8 mouse cellular contexts compared by ENCODE assay signal in the genomic region with DNA sequence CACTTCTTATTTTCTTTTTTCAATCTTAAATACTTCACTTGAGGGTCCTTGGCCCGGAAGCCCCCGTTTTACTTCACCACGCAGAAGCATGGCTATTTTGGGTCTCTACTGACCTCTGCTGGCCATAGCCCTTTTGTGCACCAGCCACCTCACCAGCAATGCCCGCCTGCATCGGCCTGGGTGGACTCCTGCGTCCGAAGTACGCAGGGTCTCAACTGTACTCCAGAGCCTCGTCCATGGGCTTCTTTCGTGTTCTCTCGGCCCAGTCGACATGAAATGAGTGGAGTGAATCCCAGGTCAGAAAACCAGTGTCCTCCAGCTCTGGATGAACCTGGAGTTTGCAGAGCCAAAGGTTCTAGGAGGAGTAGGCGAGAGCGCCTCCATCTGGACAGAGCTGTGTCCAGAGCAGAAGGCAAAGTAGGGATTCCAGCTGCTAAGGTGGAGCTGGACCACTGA. TPM values are rescaled to one million over a fixed set of nuclear protein-coding genes. Genes with fewer than 3 reads are reported as not detected.
DNase-seq lines count a peak whose midpoint lies in the region; ATAC-seq and TF ChIP-seq lines count a peak whose summit lies in the region.

No protein-coding gene starts in this region.

- no peaks in the 10 kb centered on the region for H3K4me1 ChIP-seq in bone marrow, adult 2 months (ENCODE audit: control insufficient read depth, insufficient read depth, low read length)
- no peaks in the 10 kb centered on the region for H3K4me1 ChIP-seq in embryonic fibroblast, embryonic 13.5 days (ENCODE audit: control insufficient read depth, insufficient read depth, low read length)
- H3K4me1 ChIP-seq in heart, embryonic 11.5 days (ENCODE audit: control insufficient read depth, insufficient read depth, low read length): no peaks in the 10 kb centered on the region
- no peaks in the 10 kb centered on the region for H3K4me1 ChIP-seq in kidney, embryonic 14.5 days (ENCODE audit: control insufficient read depth, insufficient read depth, low read length)
- no peaks in the 10 kb centered on the region for H3K4me1 ChIP-seq in limb, embryonic 15.5 days
- no peaks in the 10 kb centered on the region for H3K4me1 ChIP-seq in midbrain, postnatal 0 days (ENCODE audit: insufficient read depth, low read length)

- no peak overlapping the region for H3K4me3 ChIP-seq in bone marrow, adult 2 months (replicated peaks; ENCODE audit: control insufficient read depth, low read depth, low read length)
- peak overlapping the region; percentile 13; the same call in 1 of the 2 replicates for H3K4me3 ChIP-seq in embryonic fibroblast, embryonic 13.5 days (ENCODE audit: insufficient read depth, low read length)
- peak overlapping the region; percentile 32 for H3K4me3 ChIP-seq in heart, embryonic 11.5 days (ENCODE audit: low read depth, low read length)
- H3K4me3 ChIP-seq in kidney, embryonic 14.5 days (ENCODE audit: low read length): peak overlapping the region; percentile 30
- peak overlapping the region; percentile 38 for H3K4me3 ChIP-seq in limb, embryonic 15.5 days
- H3K4me3 ChIP-seq in midbrain, postnatal 0 days (ENCODE audit: low read depth, low read length): 0 out of 2 replicates have a peak overlapping the region, but pooled peaks have one; percentile 5

- 5% methylated on average over 14 of the region's 14 CpGs for WGBS in bone marrow, adult 2 months
- 2% methylated on average over 14 of the region's 14 CpGs for WGBS in heart, embryonic 11.5 days (ENCODE audit: insufficient replicate concordance)
- 2% methylated on average over 14 of the region's 14 CpGs for WGBS in kidney, embryonic 14.5 days
- WGBS in limb, embryonic 15.5 days: 1% methylated on average over 14 of the region's 14 CpGs
- WGBS in midbrain, postnatal 0 days: 1% methylated on average over 14 of the region's 14 CpGs

- 0 out of 2 replicates have a peak, but pooled peaks have one; percentile 49 for ATAC-seq in heart, embryonic 11.5 days (replicated peaks; ENCODE audit: insufficient number of reproducible peaks, low FRiP score, low TSS enrichment)
- ATAC-seq in kidney, embryonic 14.5 days (ENCODE audit: low FRiP score, low TSS enrichment): peak; percentile 87
- no peak for ATAC-seq in limb, embryonic 15.5 days (ENCODE audit: insufficient number of reproducible peaks, low FRiP score, low TSS enrichment, low read depth)
- ATAC-seq in midbrain, postnatal 0 days (ENCODE audit: low FRiP score): peak; percentile 56; the same call in 1 of the 2 replicates

- TF ChIP-seq CTCF in bone marrow, adult 2 months (IDR thresholded peaks at IDR 0.05; ENCODE audit: control insufficient read depth, insufficient read depth, low read length): peak; percentile 81
- TF ChIP-seq CTCF in embryonic fibroblast, embryonic 13.5 days (IDR thresholded peaks at IDR 0.05; ENCODE audit: borderline replicate concordance, insufficient read depth, low read length): peak; percentile 78; the same call in 1 of the 2 replicates
- TF ChIP-seq CTCF in midbrain, postnatal 0 days (IDR thresholded peaks at IDR 0.05): peak; percentile 86

- peak; percentile 58 to 60 for DNase-seq in B cell, adult 2 months
- peak; percentile 73 for DNase-seq in midbrain, postnatal 0 days (ENCODE audit: low spot score)
- peak; percentile 37 to 64 for DNase-seq in spleen, postnatal 14 days (ENCODE audit: low spot score in 2 of 2)

- H3K4me2 ChIP-seq in heart, embryonic 11.5 days: peak overlapping the region; percentile 69
- peak overlapping the region; percentile 48 for H3K4me2 ChIP-seq in kidney, embryonic 14.5 days (replicated peaks; ENCODE audit: low read depth, low read length)
- peak overlapping the region; percentile 55 for H3K4me2 ChIP-seq in limb, embryonic 15.5 days
- peak overlapping the region; percentile 43 for H3K4me2 ChIP-seq in midbrain, postnatal 0 days (ENCODE audit: low read depth, low read length, poor library complexity, severe bottlenecking)

- H3K36me3 ChIP-seq in heart, embryonic 11.5 days (ENCODE audit: control insufficient read depth, insufficient read depth, low read length): no peaks in the 10 kb centered on the region
- H3K36me3 ChIP-seq in kidney, embryonic 14.5 days (ENCODE audit: control insufficient read depth, insufficient read depth, low read length): no peaks in the 10 kb centered on the region
- H3K36me3 ChIP-seq in limb, embryonic 15.5 days: no peaks in the 10 kb centered on the region
- no peaks in the 10 kb centered on the region for H3K36me3 ChIP-seq in midbrain, postnatal 0 days (ENCODE audit: insufficient read depth, low read length)

- TF ChIP-seq POLR2A in bone marrow, adult 2 months (IDR thresholded peaks at IDR 0.05; ENCODE audit: borderline replicate concordance, control insufficient read depth, low read depth, low read length): no peak
- no peak for TF ChIP-seq POLR2A in embryonic fibroblast, embryonic 13.5 days (IDR thresholded peaks at IDR 0.05; ENCODE audit: low read depth, low read length)

- no peaks in the 10 kb centered on the region; the same call in 1 of the 2 replicates for H3K27me3 ChIP-seq in heart, embryonic 11.5 days (ENCODE audit: control insufficient read depth, insufficient read depth, low read length)
- no peaks in the 10 kb centered on the region for H3K27me3 ChIP-seq in kidney, embryonic 14.5 days (ENCODE audit: control insufficient read depth, insufficient read depth, low read length)
- no peaks in the 10 kb centered on the region for H3K27me3 ChIP-seq in limb, embryonic 15.5 days
- no peaks in the 10 kb centered on the region for H3K27me3 ChIP-seq in midbrain, postnatal 0 days (ENCODE audit: insufficient read depth, low read length)

- H3K9ac ChIP-seq in heart, embryonic 11.5 days (ENCODE audit: low read depth, low read length): peak overlapping the region; percentile 59; the same call in 1 of the 2 replicates
- peak overlapping the region; percentile 48; the same call in 1 of the 2 replicates for H3K9ac ChIP-seq in kidney, embryonic 14.5 days (ENCODE audit: low read depth, low read length)
- H3K9ac ChIP-seq in limb, embryonic 15.5 days: no peak overlapping the region; the same call in 1 of the 2 replicates
- no peak overlapping the region for H3K9ac ChIP-seq in midbrain, postnatal 0 days (replicated peaks; ENCODE audit: low read length, poor library complexity, severe bottlenecking)

- no peak overlapping the region for H3K27ac ChIP-seq in bone marrow, adult 2 months (ENCODE audit: control insufficient read depth, insufficient read depth, low read depth, low read length, poor library complexity)
- no peak overlapping the region for H3K27ac ChIP-seq in embryonic fibroblast, embryonic 13.5 days (ENCODE audit: insufficient read depth, low read length)
- no peak overlapping the region for H3K27ac ChIP-seq in heart, embryonic 11.5 days (ENCODE audit: low read depth, low read length)
- H3K27ac ChIP-seq in kidney, embryonic 14.5 days (ENCODE audit: low read depth, low read length): no peak overlapping the region
- no peak overlapping the region for H3K27ac ChIP-seq in limb, embryonic 15.5 days
- H3K27ac ChIP-seq in midbrain, postnatal 0 days (ENCODE audit: low read depth, low read length): no peak overlapping the region

- no peaks in the 10 kb centered on the region for H3K9me3 ChIP-seq in heart, embryonic 11.5 days (replicated peaks; ENCODE audit: control insufficient read depth, low read length)
- no peaks in the 10 kb centered on the region for H3K9me3 ChIP-seq in kidney, embryonic 14.5 days (ENCODE audit: control insufficient read depth, low read length)
- H3K9me3 ChIP-seq in limb, embryonic 15.5 days: no peaks in the 10 kb centered on the region
- no peaks in the 10 kb centered on the region for H3K9me3 ChIP-seq in midbrain, postnatal 0 days (ENCODE audit: low read length)

RNA-seq across cellular contexts. Expression of gene Acsbg1, which starts 14.9 kb away (rescaled TPM):
- 0.66 TPM in 1 of 2 replicates, not detected in the other for polyA plus RNA-seq in bone marrow, adult 2 months (2011; ENCODE audit: insufficient read depth, insufficient read length, low replicate concordance, missing spikeins)
- polyA plus RNA-seq in embryonic fibroblast, embryonic 13.5 days (2011; ENCODE audit: insufficient read length, low read depth, missing spikeins): 0.55 and 0.56 TPM in 2 replicates
- polyA plus RNA-seq in heart, embryonic 11.5 days (2014; fragmentation: Nextera tagmentation; extraction: Ambion mirVana): 0.24 and 0.36 TPM in 2 replicates
- 2.2 and 3.0 TPM in 2 replicates for polyA plus RNA-seq in kidney, embryonic 14.5 days (2014; fragmentation: Nextera tagmentation; extraction: Ambion mirVana)
- 5.3 and 6.0 TPM in 2 replicates for polyA plus RNA-seq in limb, embryonic 15.5 days (2015; fragmentation: Nextera tagmentation; extraction: Ambion mirVana)
- total RNA-seq in midbrain, postnatal 0 days (2014; rRNA removed): 54.7 and 69.9 TPM in 2 replicates
- polyA plus RNA-seq in midbrain, postnatal 0 days (2015; fragmentation: Nextera tagmentation; extraction: Ambion mirVana): 42.8 and 49.7 TPM in 2 replicates

RNA-seq across cellular contexts. Expression of gene Dnaja4, which starts 22.1 kb away (rescaled TPM):
- 24.8 and 26.9 TPM in 2 replicates for polyA plus RNA-seq in bone marrow, adult 2 months (2011; ENCODE audit: insufficient read depth, insufficient read length, low replicate concordance, missing spikeins)
- polyA plus RNA-seq in embryonic fibroblast, embryonic 13.5 days (2011; ENCODE audit: insufficient read length, low read depth, missing spikeins): 14.7 and 16.3 TPM in 2 replicates
- polyA plus RNA-seq in heart, embryonic 11.5 days (2014; fragmentation: Nextera tagmentation; extraction: Ambion mirVana): 19.0 and 25.6 TPM in 2 replicates
- polyA plus RNA-seq in kidney, embryonic 14.5 days (2014; fragmentation: Nextera tagmentation; extraction: Ambion mirVana): 1.9 and 3.0 TPM in 2 replicates
- 10.1 and 14.8 TPM in 2 replicates for polyA plus RNA-seq in limb, embryonic 15.5 days (2015; fragmentation: Nextera tagmentation; extraction: Ambion mirVana)
- 5.4 and 7.7 TPM in 2 replicates for total RNA-seq in midbrain, postnatal 0 days (2014; rRNA removed)
- polyA plus RNA-seq in midbrain, postnatal 0 days (2015; fragmentation: Nextera tagmentation; extraction: Ambion mirVana): 6.7 and 8.0 TPM in 2 replicates

RNA-seq across cellular contexts. Expression of gene Wdr61, which starts 57.8 kb away (rescaled TPM):
- 28.3 and 30.4 TPM in 2 replicates for polyA plus RNA-seq in bone marrow, adult 2 months (2011; ENCODE audit: insufficient read depth, insufficient read length, low replicate concordance, missing spikeins)
- 80.0 and 81.6 TPM in 2 replicates for polyA plus RNA-seq in embryonic fibroblast, embryonic 13.5 days (2011; ENCODE audit: insufficient read length, low read depth, missing spikeins)
- 124 and 128 TPM in 2 replicates for polyA plus RNA-seq in heart, embryonic 11.5 days (2014; fragmentation: Nextera tagmentation; extraction: Ambion mirVana)
- polyA plus RNA-seq in kidney, embryonic 14.5 days (2014; fragmentation: Nextera tagmentation; extraction: Ambion mirVana): 162 and 192 TPM in 2 replicates
- 150 and 151 TPM in 2 replicates for polyA plus RNA-seq in limb, embryonic 15.5 days (2015; fragmentation: Nextera tagmentation; extraction: Ambion mirVana)
- 43.7 and 47.3 TPM in 2 replicates for total RNA-seq in midbrain, postnatal 0 days (2014; rRNA removed)
- polyA plus RNA-seq in midbrain, postnatal 0 days (2015; fragmentation: Nextera tagmentation; extraction: Ambion mirVana): 83.9 and 86.3 TPM in 2 replicates

Comparison
In these comparisons a context has a peak if more than half of its experiments do, and no peak if none do; other contexts are left out.
1. H3K9ac ChIP-seq: peak in heart, embryonic 11.5 days (single experiment) and kidney, embryonic 14.5 days (single experiment); none in limb, embryonic 15.5 days (single experiment) and midbrain, postnatal 0 days (single experiment).
2. Peak in every context shown above with its lines, with median percentiles within 50 percentile points of each other: DNase-seq, CTCF ChIP-seq and H3K4me2 ChIP-seq.